Comparison of ENCODE assay signal across 8 mouse cellular contexts in genomic region chr7:75806711-75807110, GRCm38 (mm10). TPM values are rescaled to one million over a fixed set of nuclear protein-coding genes. Genes with fewer than 3 reads are reported as not detected.
DNase-seq lines count a peak whose midpoint lies in the region; ATAC-seq and TF ChIP-seq lines count a peak whose summit lies in the region.

No protein-coding gene starts in this region.

- H3K4me2 ChIP-seq in kidney, embryonic 14.5 days (replicated peaks; ENCODE audit: low read depth, low read length), result no peak overlapping the region

- no peak for TF ChIP-seq CTCF in heart, adult 2 months (IDR thresholded peaks at IDR 0.05)

- no peak overlapping the region; the same call in 1 of the 2 replicates for H3K9ac ChIP-seq in heart, adult 2 months (ENCODE audit: low read depth, low read length)
- no peak overlapping the region for H3K9ac ChIP-seq in kidney, embryonic 14.5 days (ENCODE audit: low read depth, low read length)

- 17% methylated on average over 4 of the region's 4 CpGs for WGBS in heart, adult 2 months
- WGBS in kidney, embryonic 14.5 days, result 29% methylated on average over 4 of the region's 4 CpGs

- TF ChIP-seq POLR2A in heart, adult 2 months (IDR thresholded peaks at IDR 0.05; ENCODE audit: insufficient read depth, low read depth, low read length), result no peak

- intact Hi-C loops in heart, adult 2 months (cut with DNase I), result loop anchor here (5.0 kb wide), 1 partner anchor 69 kb away; no protein-coding TSS in a partner anchor

- H3K4me3 ChIP-seq in heart, adult 2 months, result no peak overlapping the region
- H3K4me3 ChIP-seq in kidney, embryonic 14.5 days (ENCODE audit: low read length), result no peak overlapping the region

- H3K9me3 ChIP-seq in kidney, embryonic 14.5 days (ENCODE audit: control insufficient read depth, low read length), result no peaks in the 10 kb centered on the region

- no peaks in the 10 kb centered on the region for H3K79me2 ChIP-seq in heart, adult 2 months (replicated peaks; ENCODE audit: control insufficient read depth, insufficient read depth, low read length)

- ATAC-seq in kidney, embryonic 14.5 days (ENCODE audit: low FRiP score, low TSS enrichment), result 0 out of 2 replicates have a peak, but pooled peaks have one; percentile 7
- ATAC-seq in erythroid progenitor cell, adult 5-6 weeks (replicated peaks; ENCODE audit: low FRiP score, poor library complexity, severe bottlenecking), result no peak
- no peak for ATAC-seq in megakaryocyte, adult 5-6 weeks (ENCODE audit: poor library complexity, severe bottlenecking)

- peaks cover 3% of the 10 kb centered on the region; the same call in 1 of the 2 replicates for H3K36me3 ChIP-seq in heart, adult 2 months (ENCODE audit: control insufficient read depth, insufficient read depth, low read length)
- no peaks in the 10 kb centered on the region for H3K36me3 ChIP-seq in kidney, embryonic 14.5 days (ENCODE audit: control insufficient read depth, insufficient read depth, low read length)

- H3K27ac ChIP-seq in heart, adult 2 months, result peak overlapping the region; percentile 73
- no peak overlapping the region; the same call in 1 of the 2 replicates for H3K27ac ChIP-seq in kidney, embryonic 14.5 days (ENCODE audit: low read depth, low read length)

- peaks cover 8% of the 10 kb centered on the region for H3K4me1 ChIP-seq in heart, adult 2 months (ENCODE audit: control insufficient read depth, insufficient read depth, low read length)
- H3K4me1 ChIP-seq in kidney, embryonic 14.5 days (ENCODE audit: control insufficient read depth, insufficient read depth, low read length), result peaks cover 12% of the 10 kb centered on the region; the same call in 1 of the 2 replicates

- peak; percentile 76; the same call in 1 of the 2 replicates for TF ChIP-seq EP300 in heart, adult 2 months (IDR thresholded peaks at IDR 0.05; ENCODE audit: insufficient read depth, low read depth, low read length)

- DNase-seq in adrenal gland, adult (ENCODE audit: inconsistent age in 2 of 2, low spot score in 1 of 2), result peak; percentile 63 to 81
- no peak for DNase-seq in adrenal gland, postnatal 4 days (ENCODE audit: low spot score in 2 of 2)
- DNase-seq in 3T3-L1 (ENCODE audit: low read depth, low spot score), result peak; percentile 50
- peak; percentile 69 to 81 for DNase-seq in heart, adult 2 months
- DNase-seq in skeletal muscle tissue, adult 2 months (ENCODE audit: low read depth, low spot score), result peak; percentile 37

- H3K27me3 ChIP-seq in heart, adult 2 months (ENCODE audit: control insufficient read depth, insufficient read depth, low read length), result no peaks in the 10 kb centered on the region
- H3K27me3 ChIP-seq in kidney, embryonic 14.5 days (ENCODE audit: control insufficient read depth, insufficient read depth, low read length), result no peaks in the 10 kb centered on the region

RNA-seq across cellular contexts. Expression of gene Klhl25, which starts 41.4 kb away (rescaled TPM):
- total RNA-seq in adrenal gland, postnatal 4 days (2021), result 10 to 100 TPM; 15.7 to 18.4 TPM
- 1 to 10 TPM; 4.8 to 6.4 TPM for total RNA-seq in heart, adult 2 months (2021)
- 5.9 and 7.1 TPM in 2 replicates for polyA plus RNA-seq in heart, adult 2 months (2012; rRNA removed)
- polyA plus RNA-seq in kidney, embryonic 14.5 days (2014; fragmentation: Nextera tagmentation; extraction: Ambion mirVana), result 11.9 and 15.9 TPM in 2 replicates
- total RNA-seq in erythroid progenitor cell, adult 5-6 weeks (2015; ENCODE audit: low replicate concordance), result 8.6 and 28.1 TPM in 2 replicates
- total RNA-seq in erythroid progenitor cell, adult 5-6 weeks (2017; ENCODE audit: low replicate concordance), result 25.9 and 41.9 TPM in 2 replicates
- 6.4 and 7.6 TPM in 2 replicates for total RNA-seq in megakaryocyte, adult 5-6 weeks (2015)
- 11.4 and 12.6 TPM in 2 replicates for total RNA-seq in megakaryocyte, adult 5-6 weeks (2017)

Comparison
In these comparisons a context has a peak if more than half of its experiments do, and no peak if none do; other contexts are left out.
1. DNase-seq: peak in adrenal gland, adult (2 of 2), 3T3-L1 (single experiment), heart, adult 2 months (2 of 2) and skeletal muscle tissue, adult 2 months (single experiment); none in adrenal gland, postnatal 4 days (0 of 2).